In the genomic region with DNA sequence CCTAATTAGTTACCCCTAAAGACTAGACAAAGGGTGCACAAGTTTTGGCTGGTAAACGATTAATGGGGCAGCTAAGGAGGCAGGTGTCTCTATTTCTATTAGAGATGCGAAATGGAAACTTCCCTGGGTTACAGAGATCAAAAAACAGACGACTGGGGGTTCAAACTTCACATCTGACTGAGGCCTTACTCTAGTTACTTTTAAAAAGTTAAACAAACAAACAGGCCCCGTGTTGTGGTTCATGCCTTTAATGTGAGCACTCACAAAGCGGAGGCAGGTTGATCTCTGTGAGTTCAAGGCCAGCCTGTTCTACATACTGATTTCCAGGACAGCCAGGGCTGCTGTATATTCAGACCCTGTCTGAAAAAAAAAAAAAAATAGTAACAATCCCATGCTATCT, we compare ENCODE assay signal across 10 mouse cellular contexts. TPM values are rescaled to one million over a fixed set of nuclear protein-coding genes. Genes with fewer than 3 reads are reported as not detected.
A peak's percentile ranks its signal among the peaks of the same experiment; 100 is the strongest.
DNase-seq lines count a peak whose midpoint lies in the region; ATAC-seq and TF ChIP-seq lines count a peak whose summit lies in the region.
"Had no signal": no experiment of that assay in that cellular context is flagged by ENCODE, and none has a peak within 500 bp of the region (broad histone marks: within the 10 kb centered on the region; RNA-seq: fewer than 3 reads in every experiment).

No protein-coding gene starts in this region.

- in situ Hi-C loops in CH12.LX (cut with MboI; ENCODE audit: low pct_ligation_motif_present, low pct_unique_long_range_greater_than_20kb, low sequenced_read_pairs) = no loop called here

- TF ChIP-seq CTCF in CH12.LX (conservative IDR thresholded peaks at IDR 0.05 in 1 of 2, IDR thresholded peaks at IDR 0.05 in 1 of 2; ENCODE audit: low read depth in 2 of 2, low read length in 2 of 2) = no peak
- TF ChIP-seq CTCF in liver, embryonic 14.5 days (IDR thresholded peaks at IDR 0.05; ENCODE audit: low read depth) = no peak

- H3K9me3 ChIP-seq in heart, embryonic 14.5 days (ENCODE audit: control insufficient read depth, low read length) = no peaks in the 10 kb centered on the region
- no peaks in the 10 kb centered on the region for H3K9me3 ChIP-seq in CH12.LX (replicated peaks; ENCODE audit: low read length)
- H3K9me3 ChIP-seq in forebrain, embryonic 16.5 days (ENCODE audit: control insufficient read depth, low read length) = no peaks in the 10 kb centered on the region
- H3K9me3 ChIP-seq in liver, embryonic 14.5 days (ENCODE audit: control insufficient read depth, low read length) = no peaks in the 10 kb centered on the region

- peak overlapping the region; percentile 67 for H3K4me2 ChIP-seq in heart, embryonic 14.5 days (ENCODE audit: low read length)
- peak overlapping the region; percentile 95; the same call in 1 of the 2 replicates for H3K4me2 ChIP-seq in CH12.LX (ENCODE audit: insufficient read depth, low read depth, poor library complexity, severe bottlenecking)
- H3K4me2 ChIP-seq in forebrain, embryonic 16.5 days (ENCODE audit: low read length) = peak overlapping the region; percentile 70
- peak overlapping the region; percentile 73 for H3K4me2 ChIP-seq in liver, embryonic 14.5 days (ENCODE audit: low read depth)

- H3K4me1 ChIP-seq in heart, embryonic 14.5 days (ENCODE audit: control insufficient read depth in 2 of 2, insufficient read depth in 2 of 2, low read length in 2 of 2) = peaks cover 4 to 33% of the 10 kb centered on the region in 2 experiments
- peaks cover 13 to 55% of the 10 kb centered on the region in 2 experiments for H3K4me1 ChIP-seq in CH12.LX (ENCODE audit: control insufficient read depth in 1 of 2, insufficient read depth in 2 of 2)
- peaks cover 16% of the 10 kb centered on the region for H3K4me1 ChIP-seq in forebrain, embryonic 16.5 days (replicated peaks; ENCODE audit: control insufficient read depth, insufficient read depth, low read length)
- H3K4me1 ChIP-seq in liver, embryonic 14.5 days (replicated peaks; ENCODE audit: control insufficient read depth in 2 of 2, insufficient read depth in 2 of 2, low read length in 1 of 2) = peaks cover 16 to 28% of the 10 kb centered on the region in 2 experiments

- intact Hi-C loops in heart, postnatal 14 days (cut with DNase I) = loop anchor here (5.0 kb wide), 1 partner anchor 110 kb away; no protein-coding TSS in a partner anchor

- peaks cover 23% of the 10 kb centered on the region for H3K79me2 ChIP-seq in CH12.LX (replicated peaks; ENCODE audit: control insufficient read depth, extremely low read depth, insufficient read depth, poor library complexity, severe bottlenecking)

- H3K9ac ChIP-seq in heart, embryonic 14.5 days (ENCODE audit: low read length) = peak overlapping the region; percentile 97
- no peak overlapping the region for H3K9ac ChIP-seq in CH12.LX (ENCODE audit: insufficient read depth, low read depth)
- H3K9ac ChIP-seq in forebrain, embryonic 16.5 days (replicated peaks; ENCODE audit: low read depth, low read length) = no peak overlapping the region
- no peak overlapping the region; the same call in none of the 2 replicates for H3K9ac ChIP-seq in liver, embryonic 14.5 days (replicated peaks)

- no peak for TF ChIP-seq POLR2A in CH12.LX (IDR thresholded peaks at IDR 0.05; ENCODE audit: low read depth, low read length)

- TF ChIP-seq RAD21 in CH12.LX (IDR thresholded peaks at IDR 0.05; ENCODE audit: low read depth, low read length) = no peak

- no peak for ATAC-seq in heart, embryonic 14.5 days (ENCODE audit: insufficient number of reproducible peaks, insufficient read depth, low FRiP score, low read depth)
- no peak for ATAC-seq in forebrain, embryonic 16.5 days
- ATAC-seq in liver, embryonic 14.5 days (ENCODE audit: insufficient read depth) = no peak
- no peak for ATAC-seq in megakaryocyte progenitor cell, adult 5-6 weeks (replicated peaks; ENCODE audit: poor library complexity)
- ATAC-seq: CD4-positive, CD25-positive, alpha-beta regulatory T cell, adult 4 months had no signal

- no peak overlapping the region for H3K27ac ChIP-seq in heart, embryonic 14.5 days (replicated peaks in 1 of 2; ENCODE audit: control insufficient read depth in 1 of 2, insufficient read depth in 1 of 2, low read depth in 2 of 2, low read length in 2 of 2)
- no peak overlapping the region for H3K27ac ChIP-seq in CH12.LX (ENCODE audit: insufficient read depth, low read depth)
- H3K27ac ChIP-seq in forebrain, embryonic 16.5 days (ENCODE audit: low read length) = no peak overlapping the region
- 0 out of 2 replicates have a peak overlapping the region, but pooled peaks have one; percentile 24 for H3K27ac ChIP-seq in liver, embryonic 14.5 days

- 85% methylated on average over 5 of the region's 5 CpGs for WGBS in heart, embryonic 14.5 days
- 69% methylated on average over 5 of the region's 5 CpGs for WGBS in forebrain, embryonic 16.5 days
- WGBS in liver, embryonic 14.5 days (ENCODE audit: insufficient replicate concordance) = 76% methylated on average over 5 of the region's 5 CpGs

- no peaks in the 10 kb centered on the region for H3K27me3 ChIP-seq in heart, embryonic 14.5 days (ENCODE audit: control insufficient read depth, insufficient read depth, low read length)
- no peaks in the 10 kb centered on the region for H3K27me3 ChIP-seq in CH12.LX (replicated peaks)
- no peaks in the 10 kb centered on the region for H3K27me3 ChIP-seq in forebrain, embryonic 16.5 days (replicated peaks; ENCODE audit: control insufficient read depth, insufficient read depth, low read length)
- H3K27me3 ChIP-seq in liver, embryonic 14.5 days (ENCODE audit: control insufficient read depth, insufficient read depth, low read length) = no peaks in the 10 kb centered on the region

- peaks cover 11% of the 10 kb centered on the region for H3K36me3 ChIP-seq in heart, embryonic 14.5 days (ENCODE audit: control insufficient read depth, insufficient read depth, low read length)
- peaks cover 7 to 34% of the 10 kb centered on the region in 2 experiments for H3K36me3 ChIP-seq in CH12.LX (replicated peaks in 1 of 2; ENCODE audit: control insufficient read depth in 1 of 2, insufficient read depth in 1 of 2, low read length in 1 of 2)
- no peaks in the 10 kb centered on the region for H3K36me3 ChIP-seq in forebrain, embryonic 16.5 days (ENCODE audit: control insufficient read depth, insufficient read depth)
- peaks cover 7% of the 10 kb centered on the region for H3K36me3 ChIP-seq in liver, embryonic 14.5 days (replicated peaks; ENCODE audit: control insufficient read depth, insufficient read depth, low read depth)

- DNase-seq in heart, postnatal 14 days = no peak
- DNase-seq in CH12.LX (ENCODE audit: extremely low read depth) = no peak
- no peak for DNase-seq in liver, embryonic 14.5 days (ENCODE audit: low read depth in 3 of 3, low spot score in 3 of 3)
- DNase-seq in spleen, postnatal 4 days (ENCODE audit: low spot score in 2 of 2) = no peak
- no peak for DNase-seq in gastrocnemius, postnatal 25 days
- DNase-seq: adrenal gland, adult 2 months had no signal

- dilution Hi-C loops in CH12.LX (cut with MboI; ENCODE audit: extremely low pct_ligation_motif_present, extremely low pct_unique_long_range_greater_than_20kb, low sequenced_read_pairs) = no loop called here

- no peak for TF ChIP-seq EP300 in CH12.LX (IDR thresholded peaks at IDR 0.05; ENCODE audit: low read length)
- no peak for TF ChIP-seq EP300 in liver, embryonic 14.5 days (IDR thresholded peaks at IDR 0.05; ENCODE audit: low read depth)

- H3K4me3 ChIP-seq in heart, embryonic 14.5 days (ENCODE audit: control insufficient read depth in 1 of 2, insufficient read depth in 1 of 2, low read depth in 1 of 2, low read length in 2 of 2) = peak overlapping the region in 1 of 2 experiments; percentile 86; a peak in 1 of 4 replicates
- no peak overlapping the region for H3K4me3 ChIP-seq in CH12.LX (replicated peaks in 1 of 3; ENCODE audit: low read depth in 2 of 3, low read length in 2 of 3, poor library complexity in 1 of 3)
- no peak overlapping the region for H3K4me3 ChIP-seq in forebrain, embryonic 16.5 days (replicated peaks; ENCODE audit: low read length)
- H3K4me3 ChIP-seq in liver, embryonic 14.5 days (ENCODE audit: insufficient read depth in 1 of 2, low read depth in 2 of 2, low read length in 2 of 2) = peak overlapping the region in 1 of 2 experiments; percentile 95; a peak in 2 of 4 replicates

TF ChIP-seq in CH12.LX, 34 proteins besides CTCF, POLR2A, EP300 and RAD21:
- TF ChIP-seq RCOR1 (conservative IDR thresholded peaks at IDR 0.05; ENCODE audit: low read depth, low read length) (no peak), POLR2AphosphoS2 (IDR thresholded peaks at IDR 0.05; ENCODE audit: low read depth, low read length) (no peak), SIN3A (IDR thresholded peaks at IDR 0.05; ENCODE audit: low read length) (0 out of 2 replicates have a peak, but pooled peaks have one; percentile 34), ZNF384 (IDR thresholded peaks at IDR 0.05; ENCODE audit: low read depth, low read length) (peak; percentile 20; the same call in 1 of the 2 replicates), NELFE (IDR thresholded peaks at IDR 0.05; ENCODE audit: low read depth, low read length) (no peak), JUN (IDR thresholded peaks at IDR 0.05; ENCODE audit: insufficient read depth, low read depth, low read length) (no peak), KAT2A (IDR thresholded peaks at IDR 0.05; ENCODE audit: insufficient replicate concordance, low read length) (no peak), TBP (conservative IDR thresholded peaks at IDR 0.05; ENCODE audit: low read depth, low read length) (no peak), IRF4 (IDR thresholded peaks at IDR 0.05; ENCODE audit: low read depth, low read length) (no peak), PAX5 (IDR thresholded peaks at IDR 0.05; ENCODE audit: low read length) (no peak), ZC3H11A (IDR thresholded peaks at IDR 0.05; ENCODE audit: low read depth, low read length) (no peak), SMC3 (IDR thresholded peaks at IDR 0.05; ENCODE audit: low read depth, low read length) (no peak), MXI1 (IDR thresholded peaks at IDR 0.05; ENCODE audit: low read depth, low read length) (no peak)

RNA-seq across cellular contexts. Expression of a gene that starts 1.6 kb away (rescaled TPM):
- polyA plus RNA-seq in heart, embryonic 14.5 days (2014; fragmentation: Nextera tagmentation; extraction: Ambion mirVana) = 116 and 120 TPM in 2 replicates
- 100 to 1,000 TPM; 124 to 140 TPM for total RNA-seq in heart, postnatal 14 days (2021)
- 70.7 and 72.3 TPM in 2 replicates for total RNA-seq in CH12.LX (2012; rRNA removed)
- 97.4 and 102 TPM in 2 replicates for total RNA-seq in CH12.LX (2014; rRNA removed)
- polyA plus RNA-seq in CH12.LX (2012; ENCODE audit: insufficient read length, low read depth) = 51.8 and 54.2 TPM in 2 replicates
- 49.6 and 68.2 TPM in 2 replicates for polyA plus RNA-seq in forebrain, embryonic 16.5 days (2015; fragmentation: Nextera tagmentation; extraction: Ambion mirVana)
- polyA plus RNA-seq in liver, embryonic 14.5 days (2012; rRNA removed) = 23.9 and 34.3 TPM in 2 replicates
- 47.2 and 52.9 TPM in 2 replicates for polyA plus RNA-seq in liver, embryonic 14.5 days (2014; fragmentation: Nextera tagmentation; extraction: Ambion mirVana)
- total RNA-seq in megakaryocyte progenitor cell, adult 5-6 weeks (2015) = 29.7 and 53.1 TPM in 2 replicates
- 13.1 and 26.8 TPM in 2 replicates for total RNA-seq in megakaryocyte progenitor cell, adult 5-6 weeks (2017)
- 100 to 1,000 TPM; 165 to 174 TPM for total RNA-seq in gastrocnemius, postnatal 25 days (2021)
